Mouse (Mus musculus) CH12.LX (cell line): ENCODE measurements around the gene Itga9. TPM values are rescaled to one million over a fixed set of nuclear protein-coding genes. Genes with fewer than 3 reads are reported as not detected.

Experiments
- DNase-seq: peaks from one replicate; pipeline ENCODE4 v3.0.0-alpha.2; 2013; ENCODE audit errors: extremely low read depth
- H3K27ac ChIP-seq: 2 replicates; pipeline ENCODE4 v1.5.1; 2012; ENCODE audit warnings: low read depth, mild to moderate bottlenecking, control low read depth, moderate library complexity; ENCODE audit not compliant: insufficient read depth
- H3K27me3 ChIP-seq: replicated peaks from 2 replicates; pipeline ENCODE3; 2012; ENCODE audit warnings: inconsistent platforms
- H3K36me3 ChIP-seq, 2 experiments: replicated peaks in 1 of 2; 2 replicates each; pipeline versions ENCODE3 to v1.6.1; 2012; ENCODE audit warnings: inconsistent platforms in 1 of 2, low read length in 1 of 2, mild to moderate bottlenecking in 1 of 2, mixed read lengths in 1 of 2, moderate library complexity in 1 of 2; ENCODE audit not compliant: control insufficient read depth in 1 of 2, insufficient read depth in 1 of 2
- H3K4me1 ChIP-seq, 2 experiments: 2 replicates each; pipeline ENCODE4 v1.6.1; 2012; ENCODE audit warnings: inconsistent platforms in 1 of 2, moderate library complexity in 1 of 2; ENCODE audit not compliant: insufficient read depth in 2 of 2, control insufficient read depth in 1 of 2
- H3K4me2 ChIP-seq: 2 replicates; pipeline ENCODE4 v1.6.1; 2012; ENCODE audit warnings: low read depth, mild to moderate bottlenecking, control low read depth; ENCODE audit not compliant: poor library complexity, insufficient read depth, severe bottlenecking
- H3K4me3 ChIP-seq, 3 experiments: fragments of 150-350 bp in 1 of 3; sonication (generic) in 1 of 3; replicated peaks in 1 of 3; 2 replicates each; pipeline versions ENCODE3 to v1.5.1; 2011 to 2012; ENCODE audit warnings: low read depth in 2 of 3, low read length in 2 of 3, mild to moderate bottlenecking in 2 of 3, moderate library complexity in 2 of 3, control low read depth in 1 of 3, improper control_type of control experiment in 1 of 3, inconsistent platforms in 1 of 3, mixed read lengths in 1 of 3; ENCODE audit not compliant: poor library complexity in 1 of 3
- H3K79me2 ChIP-seq: replicated peaks from 2 replicates; pipeline ENCODE4 v1.6.1; 2012; ENCODE audit warnings: mild to moderate bottlenecking, moderate library complexity; ENCODE audit not compliant: control insufficient read depth, poor library complexity, insufficient read depth, severe bottlenecking; ENCODE audit errors: extremely low read depth
- H3K9ac ChIP-seq: 2 replicates; pipeline ENCODE4 v1.6.1; 2012; ENCODE audit warnings: low read depth, mild to moderate bottlenecking, control low read depth, moderate library complexity; ENCODE audit not compliant: insufficient read depth
- H3K9me3 ChIP-seq: replicated peaks from 2 replicates; pipeline ENCODE3; 2012; ENCODE audit warnings: low read length, inconsistent platforms, mixed read lengths
- CHD1 ChIP-seq: IDR thresholded peaks from 2 replicates; pipeline ENCODE4 v1.6.1; 2012; ENCODE audit warnings: low read depth, low read length, improper control_type of control experiment, inconsistent platforms
- ELF1 ChIP-seq: IDR thresholded peaks from 2 replicates; pipeline ENCODE4 v1.6.1; 2014; ENCODE audit warnings: low read depth, mild to moderate bottlenecking, inconsistent platforms, low read length, improper control_type of control experiment
- EP300 ChIP-seq: IDR thresholded peaks from 2 replicates; pipeline ENCODE4 v1.6.1; 2011; ENCODE audit warnings: low read length, improper control_type of control experiment
- ETS1 ChIP-seq: conservative IDR thresholded peaks from 2 replicates; pipeline ENCODE4 v1.6.1; 2012; ENCODE audit warnings: low read depth, mild to moderate bottlenecking, inconsistent platforms, low read length, improper control_type of control experiment, moderate library complexity
- GABPA ChIP-seq: IDR thresholded peaks from 2 replicates; pipeline ENCODE4 v1.6.1; 2012; ENCODE audit warnings: low read depth, low read length, improper control_type of control experiment, inconsistent platforms; ENCODE audit not compliant: insufficient replicate concordance
- JUN ChIP-seq: IDR thresholded peaks from 2 replicates; pipeline ENCODE4 v1.6.1; 2011; ENCODE audit warnings: low read depth, mild to moderate bottlenecking, low read length, improper control_type of control experiment, moderate library complexity; ENCODE audit not compliant: insufficient read depth
- KAT2A ChIP-seq: IDR thresholded peaks from 2 replicates; pipeline ENCODE4 v1.6.1; 2012; ENCODE audit warnings: low read length, improper control_type of control experiment, inconsistent platforms; ENCODE audit not compliant: insufficient replicate concordance
- MAFK ChIP-seq: IDR thresholded peaks from 2 replicates; pipeline ENCODE4 v1.6.1; 2011; ENCODE audit warnings: low read length, improper control_type of control experiment; ENCODE audit not compliant: insufficient replicate concordance
- MAX ChIP-seq: IDR thresholded peaks from 2 replicates; pipeline ENCODE4 v1.6.1; 2011; ENCODE audit warnings: low read length, improper control_type of control experiment
- MYC ChIP-seq: IDR thresholded peaks from 2 replicates; pipeline ENCODE4 v1.6.1; 2011; ENCODE audit warnings: low read depth, mild to moderate bottlenecking, improper control_type of control experiment, low read length
- NRF1 ChIP-seq: IDR thresholded peaks from 2 replicates; pipeline ENCODE4 v1.6.1; 2014; ENCODE audit warnings: low read depth, mild to moderate bottlenecking, inconsistent platforms, low read length, improper control_type of control experiment, moderate library complexity
- POLR2A ChIP-seq: IDR thresholded peaks from 2 replicates; pipeline ENCODE4 v1.6.1; 2011; ENCODE audit warnings: low read depth, mild to moderate bottlenecking, improper control_type of control experiment, low read length
- POLR2AphosphoS2 ChIP-seq: IDR thresholded peaks from 2 replicates; pipeline ENCODE4 v1.6.1; 2011; ENCODE audit warnings: low read depth, low read length, improper control_type of control experiment
- RCOR1 ChIP-seq: conservative IDR thresholded peaks from 2 replicates; pipeline ENCODE4 v1.6.1; 2012; ENCODE audit warnings: low read depth, mild to moderate bottlenecking, inconsistent platforms, low read length, improper control_type of control experiment
- TBP ChIP-seq: conservative IDR thresholded peaks from 2 replicates; pipeline ENCODE4 v1.6.1; 2011; ENCODE audit warnings: low read depth, low read length, improper control_type of control experiment
- TCF12 ChIP-seq: IDR thresholded peaks from 2 replicates; pipeline ENCODE4 v1.6.1; 2014; ENCODE audit warnings: low read depth, mild to moderate bottlenecking, inconsistent platforms, low read length, improper control_type of control experiment
- UBTF ChIP-seq: IDR thresholded peaks from 2 replicates; pipeline ENCODE4 v1.6.1; 2012; ENCODE audit warnings: low read depth, mild to moderate bottlenecking, inconsistent platforms, low read length, improper control_type of control experiment, moderate library complexity
- USF2 ChIP-seq: conservative IDR thresholded peaks from 2 replicates; pipeline ENCODE4 v1.6.1; 2011; ENCODE audit warnings: low read depth, low read length, improper control_type of control experiment
- ZC3H11A ChIP-seq: IDR thresholded peaks from 2 replicates; pipeline ENCODE4 v1.6.1; 2012; ENCODE audit warnings: low read depth, mild to moderate bottlenecking, inconsistent platforms, low read length, improper control_type of control experiment
- ZKSCAN1 ChIP-seq: IDR thresholded peaks from 2 replicates; pipeline ENCODE4 v1.6.1; 2012; ENCODE audit warnings: low read depth, inconsistent platforms, low read length, improper control_type of control experiment, borderline replicate concordance
- ZNF384 ChIP-seq: IDR thresholded peaks from 2 replicates; pipeline ENCODE4 v1.6.1; 2012; ENCODE audit warnings: low read depth, low read length, improper control_type of control experiment, inconsistent platforms
- dilution Hi-C: fragments of 300-500 bp; cut with MboI; formaldehyde crosslinking; loops from 2 replicates; pipeline ENCODE4 v1.14.3; 2020; ENCODE audit warnings: low sequenced_read_pairs; ENCODE audit not compliant: extremely low pct_unique_long_range_greater_than_20kb, extremely low pct_ligation_motif_present
- in situ Hi-C: fragments of 300-500 bp; cut with MboI; formaldehyde crosslinking; loops from 3 replicates; pipeline ENCODE4 v1.14.3; 2019; ENCODE audit warnings: low sequenced_read_pairs, low pct_ligation_motif_present, low pct_unique_long_range_greater_than_20kb, mixed read lengths
- polyA plus RNA-seq: library from polyadenylated mRNA; unstranded; fragments of >175 nt; gene quantifications from 2 replicates; pipeline ENCODE4 v1.2.1, GENCODE M21; 2012; ENCODE audit warnings: low read depth; ENCODE audit not compliant: insufficient read length
- total RNA-seq, 2 experiments: library from RNA; depleted of rRNA; stranded (reverse); fragments of 300-350 nt in 1 of 2; fragments of >200 nt in 1 of 2; gene quantifications; 2 replicates each; pipeline ENCODE4 v1.2.3; 2012 to 2014

The Itga9 gene
- total and polyA plus RNA-seq, 3 experiments: 0.19 TPM; not detected in 2

DNA sequence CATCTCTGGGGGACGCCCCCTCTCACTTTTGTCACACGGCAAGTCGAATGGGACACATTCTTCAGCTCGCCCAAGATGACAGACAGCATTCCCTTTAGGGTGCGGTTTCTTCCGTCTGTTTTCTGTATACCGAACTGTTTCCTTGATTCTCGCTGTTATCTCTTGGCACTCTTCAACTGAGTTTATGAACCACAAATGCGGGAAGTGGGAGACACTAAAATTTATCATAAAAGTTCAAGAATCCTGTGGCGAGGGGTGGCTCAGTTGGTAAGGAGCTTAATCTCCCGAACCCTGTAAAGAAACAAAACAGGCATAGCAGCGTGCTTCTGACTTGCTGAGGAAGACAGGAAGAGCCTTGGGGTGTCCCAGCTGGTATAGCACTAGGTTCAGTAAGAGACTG, 337.9 kb downstream of the Itga9 start:
- no peak overlapping the region for H3K4me2 ChIP-seq
- no peak overlapping the region for H3K4me3 ChIP-seq
- no peaks in the 10 kb centered on the region for H3K4me1 ChIP-seq
- H3K79me2 ChIP-seq: no peaks in the 10 kb centered on the region
- no peak for TF ChIP-seq KAT2A
- no peak for TF ChIP-seq USF2
- H3K9me3 ChIP-seq: no peaks in the 10 kb centered on the region
- H3K27me3 ChIP-seq: peaks cover 26% of the 10 kb centered on the region
- H3K9ac ChIP-seq: no peak overlapping the region
- in situ Hi-C loops (no loop called here), dilution Hi-C loops (no loop called here)
- no peaks in the 10 kb centered on the region for H3K36me3 ChIP-seq
- no peak for DNase-seq
- no peak overlapping the region for H3K27ac ChIP-seq

DNA sequence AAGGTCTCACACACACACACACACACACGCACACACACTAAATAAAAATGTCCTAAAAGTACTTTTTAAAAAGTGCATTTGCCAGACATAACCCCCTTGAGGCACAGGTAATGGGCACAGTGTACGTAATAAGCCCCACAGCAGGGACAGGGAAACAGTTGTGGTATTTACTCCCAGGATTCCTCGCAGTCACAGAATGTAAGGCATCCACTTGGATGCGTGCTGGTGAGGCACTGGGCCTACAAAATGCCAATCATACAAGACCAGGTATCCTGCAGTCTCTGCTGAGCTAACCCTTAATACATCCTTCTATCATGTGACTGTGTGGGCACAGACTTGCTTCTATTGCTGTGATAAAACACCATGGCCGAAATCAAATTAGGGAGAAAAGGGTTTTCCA, 342.0 kb downstream of the Itga9 start:
- peaks cover 52% of the 10 kb centered on the region for H3K27me3 ChIP-seq
- no peak overlapping the region for H3K27ac ChIP-seq
- no peak overlapping the region for H3K4me3 ChIP-seq
- H3K9ac ChIP-seq: no peak overlapping the region
- TF ChIP-seq POLR2AphosphoS2 (no peak), UBTF (no peak), MAX (no peak), NRF1 (no peak), RCOR1 (no peak), ELF1 (no peak), MAFK (no peak), POLR2A (no peak), ZNF384 (no peak), CHD1 (no peak), TBP (no peak)
- TF ChIP-seq, all 38 proteins: peak for 0
- dilution Hi-C loops: no loop called here
- H3K9me3 ChIP-seq: no peaks in the 10 kb centered on the region
- DNase-seq: no peak
- H3K4me2 ChIP-seq: no peak overlapping the region
- 0 out of 4 replicates have a peak, but pooled peaks cover 0 to 7% of the 10 kb centered on the region in 2 experiments for H3K4me1 ChIP-seq
- no peaks in the 10 kb centered on the region for H3K36me3 ChIP-seq
- in situ Hi-C loops: no loop called here
- no peaks in the 10 kb centered on the region for H3K79me2 ChIP-seq

DNA sequence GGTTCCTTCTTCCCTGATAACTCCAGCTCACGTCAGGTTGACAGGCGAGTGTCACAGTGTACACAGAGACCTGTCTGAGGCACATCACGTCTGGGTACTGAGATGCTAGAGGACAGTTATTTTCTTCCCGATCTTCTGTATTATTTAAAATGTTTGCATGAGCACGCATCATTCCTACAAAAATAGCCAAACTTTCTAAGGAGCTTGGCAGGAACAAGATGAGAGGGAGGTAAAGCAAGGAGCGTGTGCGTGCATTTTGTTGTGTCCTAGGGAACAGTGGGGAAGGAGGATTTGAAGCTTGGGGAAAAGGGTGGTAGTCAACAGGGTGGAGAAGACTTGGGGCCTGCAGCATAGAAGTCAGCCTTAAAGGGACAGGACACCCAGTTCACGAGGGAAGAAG, 342.6 kb downstream of the Itga9 start:
- DNase-seq: no peak
- Histone ChIP-seq H3K27ac (no peak overlapping the region), H3K9ac (no peak overlapping the region), H3K4me3 (no peak overlapping the region), H3K36me3 (no peaks in the 10 kb centered on the region), H3K9me3 (no peaks in the 10 kb centered on the region), H3K79me2 (no peaks in the 10 kb centered on the region), H3K27me3 (peaks cover 52% of the 10 kb centered on the region), H3K4me2 (no peak overlapping the region), H3K4me1 (0 out of 4 replicates have a peak, but pooled peaks cover 0 to 7% of the 10 kb centered on the region in 2 experiments)
- TF ChIP-seq UBTF (no peak), EP300 (no peak), USF2 (no peak), JUN (no peak), TCF12 (no peak), RCOR1 (no peak), MYC (no peak), ZC3H11A (no peak), ETS1 (no peak), POLR2A (no peak), ZKSCAN1 (no peak), GABPA (no peak)
- in situ Hi-C loops: no loop called here
- dilution Hi-C loops: no loop called here
